Mouse (Mus musculus) megakaryocyte progenitor cell, adult 5-6 weeks (primary cell): ENCODE measurements around the gene Gm40193. TPM values are rescaled to one million over a fixed set of nuclear protein-coding genes. Genes with fewer than 3 reads are reported as not detected.
"Not testable (repeated sequence)": the region's sequence is repeated elsewhere in the genome, so short reads cannot be mapped to it uniquely, and the experiment has no call there.

Experiments
- ATAC-seq: replicated peaks from 2 replicates; pipeline ENCODE4 v1.8.0; 2016; ENCODE audit warnings: mild to moderate bottlenecking, moderate TSS enrichment, inconsistent platforms; ENCODE audit not compliant: poor library complexity
- total RNA-seq, 2 experiments: library from RNA; stranded (forward) in 1 of 2; stranded (reverse) in 1 of 2; fragments of 157-497, 149-512 nt in 1 of 2; fragments of 200-1000 nt in 1 of 2; gene quantifications; 2 replicates each; pipeline versions ENCODE4 v1.2.3 to v1.2.4; 2015 to 2017

Gene Gm40193
- total RNA-seq, 2 experiments from 2014 or later = not detected

DNA sequence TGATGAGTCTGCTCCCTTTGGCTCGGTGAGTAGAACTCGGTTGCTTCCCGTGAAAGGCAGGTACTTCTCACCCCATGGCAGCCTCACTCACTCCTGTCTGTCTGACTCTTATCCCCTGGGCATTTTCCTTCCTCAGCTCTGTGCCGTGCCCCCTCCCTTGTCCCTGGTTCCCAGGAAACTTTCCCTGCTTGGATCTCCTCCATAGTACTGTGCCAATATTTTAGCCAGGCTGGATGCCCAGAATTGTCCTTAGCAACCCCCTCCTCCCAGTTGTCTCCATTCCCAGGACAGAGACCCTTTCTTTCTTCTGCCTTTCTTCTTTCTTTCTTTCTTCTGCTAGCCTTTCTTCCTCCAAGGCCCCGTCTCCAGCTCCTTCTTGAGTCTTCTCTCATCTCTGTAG lies 8.7 kb upstream of the Gm40193 start:
- no peak for ATAC-seq

- ATAC-seq = no peak
Observed at GRCm38 (mm10) chr11:70540928-70541327, 8.2 kb upstream of the Gm40193 start.

GRCm38 (mm10) chr11:70539877-70540587 lies 7.3 kb upstream of the Gm40193 start, which contains the start of gene Pld2:
TSS of gene Pld2 (plus strand) at chr11:70540064.
- ATAC-seq = peak; percentile 94

- ATAC-seq = no peak
Observed at GRCm38 (mm10) chr11:70539423-70539822, 6.7 kb upstream of the Gm40193 start.

DNA sequence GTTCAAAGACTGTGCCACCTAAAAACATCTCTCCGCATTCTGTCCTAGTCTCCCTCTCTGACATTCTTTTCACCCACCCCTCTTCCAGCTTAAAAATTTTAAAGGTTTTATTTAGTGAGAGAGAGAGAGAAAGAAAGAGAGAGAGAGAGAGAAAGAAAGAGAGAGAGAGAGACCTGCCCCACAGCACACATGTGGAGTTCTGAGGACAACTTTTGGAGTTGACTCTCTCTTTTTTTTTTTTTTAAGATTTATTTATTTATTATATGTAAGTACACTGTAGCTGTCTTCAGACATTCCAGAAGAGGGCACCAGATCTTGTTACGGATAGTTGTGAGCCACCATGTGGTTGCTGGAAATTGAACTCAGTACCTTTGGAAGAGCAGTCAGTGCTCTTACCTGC lies 1.7 kb downstream of the Gm40193 start:
- not testable (repeated sequence) for ATAC-seq

GRCm38 (mm10) chr11:70528610-70529009 lies 4.1 kb downstream of the Gm40193 start:
- ATAC-seq = no peak

DNA sequence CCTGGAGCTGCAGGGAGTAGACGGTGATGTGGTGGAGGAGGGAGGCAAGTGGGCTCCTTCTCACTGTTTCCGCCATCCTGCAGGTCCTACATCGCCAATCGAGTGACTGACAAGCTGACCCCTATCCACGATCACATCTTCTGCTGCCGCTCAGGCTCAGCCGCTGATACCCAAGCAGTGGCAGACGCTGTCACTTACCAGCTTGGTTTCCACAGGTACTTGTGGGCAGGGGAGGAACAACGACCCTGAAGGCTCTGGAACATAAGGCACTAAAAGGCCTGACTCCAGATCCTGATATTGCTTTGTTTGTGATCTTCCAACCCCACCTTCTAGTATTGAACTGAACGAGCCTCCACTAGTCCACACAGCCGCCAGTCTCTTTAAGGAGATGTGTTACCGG lies 6.5 kb downstream of the Gm40193 start:
- ATAC-seq = no peak

- peak; percentile 29; the same call in 1 of the 2 replicates for ATAC-seq
Observed at GRCm38 (mm10) chr11:70525726-70526125, 7.0 kb downstream of the Gm40193 start.

DNA sequence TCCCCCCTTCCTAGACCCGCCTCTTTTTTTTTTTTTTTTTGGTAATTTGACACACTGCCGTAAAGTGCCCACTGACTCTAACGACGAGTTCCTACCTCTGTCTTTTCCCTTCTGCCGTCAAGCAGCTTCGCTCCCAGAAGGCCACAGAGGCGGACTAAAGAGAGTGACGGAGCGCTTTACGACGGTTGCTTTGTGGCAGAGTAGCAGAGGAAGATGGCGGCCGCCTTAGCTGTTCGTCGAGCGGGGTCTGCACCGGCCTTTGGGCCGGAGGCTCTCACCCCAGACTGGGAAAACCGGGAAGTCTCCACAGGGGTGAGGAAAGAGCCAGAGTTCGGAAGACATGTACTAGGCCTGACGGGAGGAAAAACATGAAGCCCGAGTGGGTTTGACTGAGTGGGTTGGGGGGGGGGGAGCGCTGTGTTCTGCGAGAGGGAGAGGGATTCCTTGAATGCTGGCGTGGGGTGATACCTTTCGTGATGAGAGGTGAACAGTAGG lies 7.5 kb downstream of the Gm40193 start, which contains the start of gene Psmb6:
Gene Psmb6 (plus strand): TSS at position 184 of the 495 bp plus-strand sequence.
- peak; percentile 100 for ATAC-seq

DNA sequence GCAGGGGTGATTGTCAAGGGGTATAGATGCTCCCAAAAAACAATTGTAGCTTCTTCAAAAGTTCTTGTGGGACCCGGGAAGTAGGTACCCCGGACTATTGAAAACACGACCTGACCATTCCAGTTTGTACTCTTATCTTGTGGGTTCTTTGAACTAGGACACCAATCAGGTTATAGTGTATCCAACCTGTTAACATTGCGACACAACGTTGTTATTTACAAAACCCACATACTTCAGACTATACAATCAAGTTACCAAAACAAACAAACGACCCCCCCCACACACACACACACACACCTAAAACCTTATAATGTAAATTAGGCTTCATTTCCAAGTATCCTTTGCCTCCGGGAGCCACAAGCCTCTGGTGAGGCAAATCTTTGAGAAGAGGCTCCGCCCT lies 8.0 kb downstream of the Gm40193 start:
- ATAC-seq = peak; percentile 19

DNA sequence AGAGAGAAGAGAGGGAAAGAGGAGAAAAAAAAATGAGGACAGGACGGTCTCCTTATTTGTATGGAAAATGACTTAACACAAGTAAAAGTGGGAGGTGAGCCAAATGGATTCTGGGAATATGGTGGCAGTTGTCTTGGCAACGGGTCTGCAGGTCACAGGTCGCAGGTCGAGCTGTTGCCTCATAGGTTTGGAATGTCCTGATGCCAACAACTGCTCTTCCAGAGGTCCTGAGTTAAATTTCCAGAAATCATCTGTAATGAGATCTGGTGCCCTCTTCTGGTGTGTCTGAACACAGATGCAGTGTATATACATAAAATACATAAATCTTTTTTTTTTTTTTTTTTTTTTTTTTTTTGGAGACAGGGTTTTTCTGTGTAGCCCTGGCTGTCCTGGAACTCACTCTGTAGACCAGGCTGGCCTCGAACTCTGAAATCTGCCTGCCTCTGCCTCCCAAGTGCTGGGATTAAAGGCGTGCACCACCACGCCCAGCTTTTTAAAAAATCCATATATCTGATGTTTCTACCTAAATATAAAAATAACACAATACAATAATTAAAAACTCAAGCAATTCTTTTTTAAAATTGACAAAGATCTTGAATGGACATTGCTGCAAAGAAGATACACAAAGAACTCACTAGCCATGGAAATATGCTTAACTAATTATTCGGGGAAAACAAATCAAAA lies 9.3 kb downstream of the Gm40193 start:
- ATAC-seq = not testable (repeated sequence)

DNA sequence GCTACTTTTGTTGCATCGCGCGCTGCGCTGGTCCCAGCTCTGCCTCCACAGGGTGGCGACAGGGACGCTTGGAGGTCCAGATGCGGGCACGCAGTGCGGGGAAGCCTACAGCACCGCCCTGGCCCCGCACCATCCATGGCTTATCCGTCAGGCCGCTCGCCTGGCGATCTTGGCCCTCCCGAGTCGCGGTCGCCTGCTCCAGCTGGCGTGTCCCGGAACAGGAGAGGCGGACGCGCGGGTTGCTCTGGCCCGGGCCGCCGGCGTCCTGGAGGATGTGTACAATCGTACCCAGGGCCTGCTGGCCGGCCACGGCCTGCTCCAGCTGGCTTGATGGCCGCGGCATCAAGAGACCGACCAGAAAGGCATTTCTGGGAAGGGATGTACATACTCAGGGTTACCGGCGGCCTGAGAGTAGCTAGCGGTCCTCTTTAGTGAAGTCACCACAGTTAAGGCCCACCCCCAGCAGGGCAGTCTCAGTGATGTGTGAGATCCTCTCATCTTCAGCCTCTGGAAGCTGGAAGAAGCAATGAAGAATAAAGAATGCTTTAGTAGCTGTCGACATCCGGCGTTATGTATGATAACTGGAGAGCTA lies 12.5 kb downstream of the Gm40193 start:
- no peak for ATAC-seq

GRCm38 (mm10) chr11:70518923-70519322 lies 13.8 kb downstream of the Gm40193 start, which contains the start of gene Gltpd2:
TSS of gene Gltpd2 (plus strand) at chr11:70519196.
- no peak for ATAC-seq

- peak; percentile 46; the same call in 1 of the 2 replicates for ATAC-seq
Observed at GRCm38 (mm10) chr11:70518436-70518835, 14.3 kb downstream of the Gm40193 start.

DNA sequence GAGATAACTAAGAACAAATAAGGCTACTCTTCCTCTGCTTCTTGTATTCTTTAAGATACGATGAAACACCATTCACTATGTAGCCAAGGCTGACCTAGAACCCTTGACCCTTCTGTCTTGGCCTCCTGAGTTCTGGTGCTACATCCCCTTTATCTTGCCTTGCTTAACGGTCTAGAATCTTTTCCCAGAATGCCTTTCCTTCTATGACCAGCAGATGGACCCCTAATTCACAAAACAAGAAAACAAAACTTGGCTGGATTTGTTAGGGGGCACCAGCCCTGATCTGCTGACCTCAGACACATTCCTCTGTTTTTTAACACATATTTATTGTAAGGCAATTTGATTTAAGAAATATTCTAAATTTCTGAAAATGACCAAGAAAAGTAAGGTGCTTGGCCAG lies 16.4 kb downstream of the Gm40193 start:
- peak; percentile 69 for ATAC-seq

GRCm38 (mm10) chr11:70514288-70514687 lies 18.5 kb downstream of the Gm40193 start, which contains the start of gene Vmo1:
TSS of gene Vmo1 (minus strand) at chr11:70514616.
- ATAC-seq = no peak

DNA sequence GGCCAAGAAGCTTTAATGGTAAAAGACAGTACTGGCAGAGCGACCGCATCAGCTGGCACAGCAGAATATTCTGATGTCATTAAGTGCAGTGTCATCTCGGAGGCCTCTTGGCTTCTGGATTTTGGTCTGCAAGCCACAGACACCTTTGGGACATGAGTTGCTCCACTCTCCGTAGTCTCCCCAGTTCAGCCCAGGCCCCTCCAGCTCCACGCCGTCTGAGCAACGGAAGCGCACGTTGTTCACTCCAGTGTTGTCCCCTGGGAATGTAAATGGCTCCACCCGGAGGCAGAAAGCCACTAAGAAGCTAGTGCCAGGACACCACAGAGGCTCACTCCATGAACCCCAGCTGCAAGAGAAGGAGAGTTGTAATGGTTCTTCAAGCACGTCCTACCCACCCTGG lies 19.2 kb downstream of the Gm40193 start:
- ATAC-seq = no peak

GRCm38 (mm10) chr11:70512709-70513342 lies 19.9 kb downstream of the Gm40193 start:
- ATAC-seq = no peak

GRCm38 (mm10) chr11:70511825-70512224 lies 20.9 kb downstream of the Gm40193 start:
- no peak for ATAC-seq

GRCm38 (mm10) chr11:70511242-70511641 lies 21.5 kb downstream of the Gm40193 start:
- no peak for ATAC-seq
